Mouse (Mus musculus) forebrain, postnatal 0 days (tissue): ENCODE data around the gene Snx8. TPM values are rescaled to one million over a fixed set of nuclear protein-coding genes. Genes with fewer than 3 reads are reported as not detected.
A peak's percentile ranks its signal among the peaks of the same experiment; 100 is the strongest.

ENCODE experiments used
- ATAC-seq: fragments of 200-750 bp; cut with Nextera tagmentation; 2 replicates; pipeline ENCODE4 v1.8.0; 2017; ENCODE audit warnings: mild to moderate bottlenecking, moderate library complexity
- DNase-seq: peaks from one replicate; pipeline ENCODE4 v3.0.0-alpha.2; 2015
- H3K27ac ChIP-seq: fragments of 300-500 bp; sonication (generic); 2 replicates; pipeline ENCODE4 v1.5.1; 2014; ENCODE audit warnings: low read depth, mild to moderate bottlenecking, antibody characterized with exemption, low read length, moderate library complexity, mixed read lengths
- H3K27me3 ChIP-seq: fragments of 300-500 bp; sonication (generic); 2 replicates; pipeline ENCODE4 v1.6.1; 2014; ENCODE audit warnings: mild to moderate bottlenecking, low read length, mixed read lengths; ENCODE audit not compliant: insufficient read depth
- H3K36me3 ChIP-seq: fragments of 300-500 bp; sonication (generic); 2 replicates; pipeline ENCODE4 v1.6.1; 2014; ENCODE audit warnings: mild to moderate bottlenecking, moderate library complexity; ENCODE audit not compliant: insufficient read depth
- H3K4me1 ChIP-seq: fragments of 300-500 bp; sonication (generic); 2 replicates; pipeline ENCODE4 v1.6.1; 2014; ENCODE audit warnings: antibody characterized with exemption; ENCODE audit not compliant: insufficient read depth
- H3K4me2 ChIP-seq: fragments of 300-500 bp; sonication (generic); 2 replicates; pipeline ENCODE4 v1.6.1; 2014; ENCODE audit warnings: low read depth, mild to moderate bottlenecking, moderate library complexity
- H3K4me3 ChIP-seq: fragments of 300-500 bp; sonication (generic); 2 replicates; pipeline ENCODE4 v1.5.1; 2014; ENCODE audit warnings: low read depth, low read length, mixed read lengths
- H3K9ac ChIP-seq: fragments of 300-500 bp; sonication (generic); 2 replicates; pipeline ENCODE4 v1.6.1; 2014; ENCODE audit warnings: mild to moderate bottlenecking
- H3K9me3 ChIP-seq: fragments of 300-500 bp; sonication (generic); 2 replicates; pipeline ENCODE4 v1.6.1; 2016; ENCODE audit warnings: low read length
- CTCF ChIP-seq: sonication (generic); IDR thresholded peaks from 2 replicates; pipeline ENCODE4 v1.5.1; 2016; ENCODE audit warnings: antibody characterized with exemption, control low read depth, low read depth
- WGBS: fragments of 180-500 bp; shearing (Covaris S2); extraction: QIAGEN DNeasy Blood & Tissue Kit; methylation state at CpG from one replicate; pipeline ENCODE4 v1.1.7; 2014; 5-methylcytosine and 5-hydroxymethylcytosine counted together
- polyA plus RNA-seq: library from polyadenylated mRNA; unstranded; fragments of >200 nt; fragmentation: Nextera tagmentation; extraction: Ambion mirVana; gene quantifications from 2 replicates; pipeline ENCODE4 v1.2.1, GENCODE M21; 2015
- total RNA-seq: library from RNA; depleted of rRNA; stranded (reverse); fragments of >200 nt; gene quantifications from 2 replicates; pipeline ENCODE4 v1.2.3, GENCODE M21; 2014

Gene Snx8
- total and polyA plus RNA-seq, 2 experiments from 2014 or later: 31.1 to 54.6 TPM

DNA sequence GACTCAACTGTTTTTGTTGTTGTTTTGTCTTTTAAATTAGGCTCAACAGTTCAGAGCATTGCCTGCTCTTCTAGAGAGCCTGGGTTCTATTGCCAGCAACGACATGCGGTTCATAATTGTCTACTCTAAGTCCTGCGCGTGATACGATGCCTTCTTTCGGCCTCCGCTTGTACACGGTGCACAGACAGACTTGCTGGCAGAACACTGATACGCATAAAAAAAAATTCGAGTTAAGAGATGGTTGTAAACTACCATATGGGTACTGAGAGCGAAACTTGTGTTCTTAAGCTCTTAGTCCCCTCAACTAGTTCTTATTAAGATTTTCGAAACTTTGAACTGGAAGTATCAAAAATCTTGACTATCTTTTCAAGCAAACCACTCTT is 29.0 kb upstream of the Snx8 start:
- DNase-seq: no peak
- no peak; the same call in 1 of the 2 replicates for ATAC-seq

DNA sequence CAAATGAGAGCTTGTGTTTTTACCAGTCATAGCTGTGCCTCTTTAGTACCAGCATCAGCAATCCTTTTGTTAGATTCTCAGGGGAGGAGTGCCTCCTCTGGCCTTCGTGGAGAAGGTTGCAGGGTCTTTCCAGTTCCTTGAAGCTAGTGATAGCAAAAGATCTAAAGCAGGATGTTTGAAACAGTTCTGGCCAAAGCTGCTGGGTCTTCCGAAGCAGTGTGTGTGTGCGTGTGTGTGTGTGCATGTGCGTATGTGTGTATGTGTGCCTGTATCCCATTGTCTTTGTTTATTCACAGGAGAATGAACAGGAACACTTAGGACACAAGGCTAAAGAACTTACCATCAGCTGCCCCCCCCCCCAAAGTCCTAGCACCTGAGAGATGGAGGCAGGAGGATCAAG is 25.6 kb upstream of the Snx8 start:
- ATAC-seq: no peak
- 62% methylated on average over 4 of the region's 4 CpGs for WGBS
- TF ChIP-seq CTCF: no peak
- Histone ChIP-seq H3K36me3 (no peaks in the 10 kb centered on the region), H3K27me3 (no peaks in the 10 kb centered on the region), H3K9me3 (no peaks in the 10 kb centered on the region), H3K4me3 (no peak overlapping the region), H3K4me1 (no peaks in the 10 kb centered on the region), H3K4me2 (no peak overlapping the region), H3K27ac (no peak overlapping the region), H3K9ac (no peak overlapping the region)
- no peak for DNase-seq

More for the DNA sequence above, 29.0 kb upstream of the Snx8 start:
- peak overlapping the region; percentile 85 for H3K4me3 ChIP-seq
- 2% methylated on average over 12 of the region's 12 CpGs for WGBS
- peaks cover 14% of the 10 kb centered on the region for H3K4me1 ChIP-seq
- H3K4me2 ChIP-seq: peak overlapping the region; percentile 81
- no peak for TF ChIP-seq CTCF
- H3K9ac ChIP-seq: peak overlapping the region; percentile 93
- H3K9me3 ChIP-seq: no peaks in the 10 kb centered on the region
- H3K27me3 ChIP-seq: no peaks in the 10 kb centered on the region
- H3K27ac ChIP-seq: peak overlapping the region; percentile 89
- H3K36me3 ChIP-seq: no peaks in the 10 kb centered on the region

DNA sequence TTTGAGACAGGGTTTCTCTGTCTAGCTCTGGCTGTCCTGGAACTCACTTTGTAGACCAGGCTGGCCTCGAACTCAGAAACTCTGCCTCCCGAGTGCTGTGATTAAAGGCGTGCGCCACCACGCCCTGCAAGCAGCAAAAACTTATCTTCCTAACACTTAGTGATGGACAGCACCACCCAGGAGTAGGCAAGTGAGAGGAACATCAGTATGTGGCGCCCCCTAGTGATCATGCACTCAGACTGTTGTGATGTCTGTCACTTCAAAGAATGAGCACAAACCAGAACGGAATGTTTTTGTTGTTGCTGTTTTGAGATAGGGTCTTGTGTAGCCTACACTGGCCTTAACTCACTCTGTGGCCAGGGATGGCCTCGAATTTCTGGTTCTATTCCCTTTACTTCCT is 22.3 kb upstream of the Snx8 start:
- Histone ChIP-seq H3K27ac (no peak overlapping the region), H3K27me3 (no peaks in the 10 kb centered on the region), H3K4me3 (no peak overlapping the region), H3K9ac (no peak overlapping the region), H3K4me2 (no peak overlapping the region), H3K36me3 (no peaks in the 10 kb centered on the region), H3K4me1 (no peaks in the 10 kb centered on the region), H3K9me3 (no peaks in the 10 kb centered on the region)
- DNase-seq (peak; percentile 18), ATAC-seq (no peak)
- TF ChIP-seq CTCF: peak; percentile 66
- 44% methylated on average over 8 of the region's 8 CpGs for WGBS

DNA sequence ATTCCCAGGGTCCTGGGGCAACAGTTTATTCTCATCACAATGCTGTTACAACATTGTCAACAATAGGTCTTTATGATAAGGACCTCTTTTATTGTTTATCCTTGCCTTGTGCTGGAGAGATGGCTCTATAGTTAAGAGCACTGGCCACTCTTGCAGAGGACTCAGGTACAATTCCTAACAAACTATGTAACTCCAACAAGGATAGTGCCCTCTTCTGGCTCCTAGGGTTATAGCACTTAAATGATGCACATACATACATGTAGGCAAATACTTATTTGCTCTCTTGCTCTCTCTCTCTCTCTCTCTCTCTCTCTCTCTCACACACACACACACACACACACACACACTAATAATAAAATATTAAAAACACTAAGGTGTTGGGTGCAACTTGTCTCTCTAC is 19.7 kb upstream of the Snx8 start:
- no peak overlapping the region for H3K4me2 ChIP-seq
- no peaks in the 10 kb centered on the region for H3K4me1 ChIP-seq
- no peak overlapping the region for H3K4me3 ChIP-seq
- no peak for ATAC-seq
- no peak overlapping the region for H3K9ac ChIP-seq
- H3K27ac ChIP-seq: no peak overlapping the region
- no peak for DNase-seq
- H3K27me3 ChIP-seq: no peaks in the 10 kb centered on the region
- no peaks in the 10 kb centered on the region for H3K9me3 ChIP-seq
- 0 out of 2 replicates have a peak, but pooled peaks have one; percentile 8 for TF ChIP-seq CTCF
- H3K36me3 ChIP-seq: no peaks in the 10 kb centered on the region

DNA sequence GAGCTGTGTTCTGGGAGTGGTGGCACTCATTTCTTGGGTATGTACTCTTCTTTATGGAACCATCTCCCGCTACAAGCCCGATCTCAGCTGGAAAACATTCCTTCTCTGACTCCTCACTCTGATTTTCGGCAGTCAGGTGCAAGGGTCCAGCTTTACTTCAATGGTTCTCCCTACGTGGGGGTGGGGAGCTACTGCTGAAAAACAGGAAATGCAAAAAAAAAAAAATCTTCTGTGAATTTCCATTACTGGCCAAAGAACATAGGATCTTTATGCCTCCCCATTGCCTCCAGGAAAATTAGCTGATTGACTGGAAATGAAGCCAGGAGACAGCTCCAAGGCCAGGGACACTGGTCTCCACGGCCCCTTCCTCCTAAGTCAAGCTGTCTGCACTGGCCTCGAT is 17.6 kb upstream of the Snx8 start:
- Histone ChIP-seq H3K4me2 (no peak overlapping the region), H3K27ac (no peak overlapping the region), H3K27me3 (no peaks in the 10 kb centered on the region), H3K4me3 (no peak overlapping the region), H3K36me3 (no peaks in the 10 kb centered on the region), H3K4me1 (no peaks in the 10 kb centered on the region), H3K9me3 (no peaks in the 10 kb centered on the region), H3K9ac (no peak overlapping the region)
- 78% methylated on average over 6 of the region's 6 CpGs for WGBS
- no peak for TF ChIP-seq CTCF
- no peak for ATAC-seq
- no peak for DNase-seq

DNA sequence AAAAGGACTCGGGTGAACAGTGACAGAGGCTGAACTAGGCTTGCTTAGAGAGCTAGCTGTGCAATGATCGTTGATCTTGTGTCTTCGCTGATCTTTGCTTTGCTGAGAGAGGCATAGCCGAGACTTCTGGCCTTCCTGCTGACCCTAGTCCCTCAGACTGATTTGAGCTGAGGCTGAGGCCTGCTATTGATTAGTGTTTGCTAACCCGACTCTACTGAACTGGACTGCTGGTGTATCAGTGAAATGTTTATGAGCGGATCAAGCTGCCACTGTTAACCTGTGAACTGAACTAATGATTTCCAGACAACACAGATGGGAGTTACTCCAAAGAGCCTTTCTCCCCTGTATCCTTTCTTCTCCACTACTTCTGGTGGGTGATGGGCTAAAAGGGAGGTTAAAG is 16.1 kb upstream of the Snx8 start:
- WGBS: 83% methylated on average over 6 of the region's 6 CpGs
- no peak overlapping the region for H3K4me2 ChIP-seq

DNA sequence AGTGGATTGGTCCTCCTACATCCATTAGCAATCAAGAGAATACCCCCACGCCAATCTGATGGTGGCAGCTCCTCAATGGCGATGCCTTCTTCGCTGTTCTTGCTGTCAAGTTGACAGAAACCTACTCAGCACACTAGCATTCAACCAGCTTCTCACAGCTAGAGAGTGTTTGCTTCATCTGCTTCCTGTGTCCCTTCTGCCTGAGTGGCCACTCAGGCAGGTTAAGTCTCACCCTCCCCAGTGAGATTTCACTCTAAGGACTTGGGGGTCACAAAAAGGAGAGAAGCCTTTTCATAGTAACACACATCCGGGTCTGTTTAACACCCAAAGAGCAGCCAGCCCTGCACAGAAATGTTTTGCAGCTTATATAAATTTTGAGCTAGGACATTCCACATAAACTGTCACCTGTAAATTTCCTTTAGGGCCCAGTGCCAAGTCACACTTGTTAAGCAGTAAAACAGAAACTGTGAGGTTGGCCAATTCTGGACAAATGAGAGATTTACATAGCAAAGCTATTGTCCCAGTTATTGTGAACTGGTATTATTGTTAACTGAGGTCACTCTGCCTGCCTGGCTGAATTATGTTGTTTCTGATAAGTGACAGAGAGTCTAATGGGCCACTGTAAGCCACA is 13.7 kb upstream of the Snx8 start:
- no peak for ATAC-seq
- H3K27me3 ChIP-seq: no peaks in the 10 kb centered on the region
- no peak overlapping the region for H3K9ac ChIP-seq

More for the DNA sequence above, 16.1 kb upstream of the Snx8 start:
- DNase-seq (no peak), ATAC-seq (no peak)
- Histone ChIP-seq H3K36me3 (no peaks in the 10 kb centered on the region), H3K27ac (no peak overlapping the region), H3K27me3 (no peaks in the 10 kb centered on the region), H3K9me3 (no peaks in the 10 kb centered on the region), H3K9ac (no peak overlapping the region), H3K4me3 (no peak overlapping the region), H3K4me1 (no peaks in the 10 kb centered on the region)
- no peak for TF ChIP-seq CTCF

More for the DNA sequence above, 13.7 kb upstream of the Snx8 start:
- DNase-seq: no peak
- Histone ChIP-seq H3K36me3 (no peaks in the 10 kb centered on the region), H3K4me1 (no peaks in the 10 kb centered on the region), H3K4me2 (no peak overlapping the region), H3K27ac (no peak overlapping the region), H3K9me3 (no peaks in the 10 kb centered on the region), H3K4me3 (no peak overlapping the region)
- WGBS: 87% methylated on average over 4 of the region's 4 CpGs
- no peak for TF ChIP-seq CTCF
